Mouse (Mus musculus) heart, embryonic 16.5 days (tissue): ENCODE measurements around the gene Btbd9. TPM values are rescaled to one million over a fixed set of nuclear protein-coding genes. Genes with fewer than 3 reads are reported as not detected.

Experiments used
- ATAC-seq: fragments of 200-750 bp; cut with Nextera tagmentation; replicated peaks from 2 replicates; pipeline ENCODE4 v1.8.0; 2017; ENCODE audit warnings: moderate number of reproducible peaks; ENCODE audit not compliant: insufficient read depth, low FRiP score; ENCODE audit errors: extremely low read depth
- H3K27ac ChIP-seq: fragments of 300-500 bp; sonication (generic); 2 replicates; pipeline ENCODE4 v1.5.1; 2014; ENCODE audit warnings: mild to moderate bottlenecking, low read length, control low read depth, moderate library complexity
- H3K27me3 ChIP-seq: fragments of 300-500 bp; sonication (generic); 2 replicates; pipeline ENCODE4 v1.6.1; 2014; ENCODE audit warnings: low read length, mixed read lengths; ENCODE audit not compliant: control insufficient read depth, insufficient read depth
- H3K36me3 ChIP-seq: fragments of 300-500 bp; sonication (generic); 2 replicates; pipeline ENCODE4 v1.6.1; 2014; ENCODE audit not compliant: control insufficient read depth, insufficient read depth
- H3K4me1 ChIP-seq: fragments of 300-500 bp; sonication (generic); 2 replicates; pipeline ENCODE4 v1.6.1; 2014; ENCODE audit warnings: low read length, mixed read lengths; ENCODE audit not compliant: control insufficient read depth, insufficient read depth
- H3K4me2 ChIP-seq: fragments of 300-500 bp; sonication (generic); 2 replicates; pipeline ENCODE4 v1.6.1; 2014; ENCODE audit warnings: low read depth, mild to moderate bottlenecking, control low read depth, low read length
- H3K4me3 ChIP-seq: fragments of 300-500 bp; sonication (generic); 2 replicates; pipeline ENCODE4 v1.5.1; 2014; ENCODE audit warnings: mild to moderate bottlenecking, control low read depth, low read length
- H3K9ac ChIP-seq: fragments of 300-500 bp; sonication (generic); 2 replicates; pipeline ENCODE4 v1.6.1; 2014; ENCODE audit warnings: low read length, control low read depth
- H3K9me3 ChIP-seq: fragments of 300-500 bp; sonication (generic); replicated peaks from 2 replicates; pipeline ENCODE4 v1.6.1; 2016; ENCODE audit warnings: low read length; ENCODE audit not compliant: control insufficient read depth
- WGBS: fragments of 180-500 bp; shearing (Covaris S2); extraction: QIAGEN DNeasy Blood & Tissue Kit; methylation state at CpG from one replicate; pipeline ENCODE4 v1.1.7; 2014; 5-methylcytosine and 5-hydroxymethylcytosine counted together
- polyA plus RNA-seq: library from polyadenylated mRNA; unstranded; fragments of >200 nt; fragmentation: Nextera tagmentation; extraction: Ambion mirVana; gene quantifications from 2 replicates; pipeline ENCODE4 v1.2.1, GENCODE M21; 2015

The Btbd9 gene
- polyA plus RNA-seq, 1 experiment from 2014 or later, result 38.9 TPM

DNA sequence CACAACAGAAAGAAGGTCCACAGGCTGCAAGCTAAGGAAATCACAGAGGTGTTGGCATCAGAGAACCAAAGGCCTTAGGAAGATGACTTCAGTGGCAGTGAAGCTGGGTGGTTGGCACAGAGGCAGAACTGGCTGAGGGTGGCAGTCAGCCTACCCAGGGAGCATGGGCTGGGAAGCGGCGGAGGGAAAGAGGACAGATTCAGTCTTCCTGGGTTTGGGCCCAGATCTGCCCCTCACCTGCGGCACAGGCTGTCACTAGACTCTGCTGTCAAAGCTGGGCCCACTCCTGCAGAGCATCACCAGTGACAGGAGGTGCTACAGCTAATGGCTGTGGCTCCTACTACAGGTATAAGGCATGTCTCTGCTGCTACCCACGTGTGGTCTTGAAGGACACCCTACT, 333.6 kb downstream of the Btbd9 start:
- Histone ChIP-seq H3K27me3 (no peaks in the 10 kb centered on the region), H3K27ac (no peak overlapping the region), H3K9me3 (no peaks in the 10 kb centered on the region), H3K36me3 (no peaks in the 10 kb centered on the region), H3K9ac (no peak overlapping the region), H3K4me2 (no peak overlapping the region), H3K4me1 (peaks cover 50% of the 10 kb centered on the region), H3K4me3 (no peak overlapping the region)
- ATAC-seq, result no peak
- WGBS, result 87% methylated on average over 4 of the region's 4 CpGs

- 77% methylated on average over 17 of the region's 17 CpGs for WGBS
- Histone ChIP-seq H3K9me3 (no peaks in the 10 kb centered on the region), H3K27me3 (no peaks in the 10 kb centered on the region), H3K4me2 (no peak overlapping the region), H3K27ac (no peak overlapping the region), H3K4me1 (peaks cover 46% of the 10 kb centered on the region), H3K9ac (no peak overlapping the region), H3K4me3 (no peak overlapping the region), H3K36me3 (no peaks in the 10 kb centered on the region)
- no peak for ATAC-seq
Measured at GRCm38 (mm10) chr17:30241720-30242322, 334.5 kb downstream of the Btbd9 start.

GRCm38 (mm10) chr17:30241061-30241460, 335.2 kb downstream of the Btbd9 start:
- peaks cover 45% of the 10 kb centered on the region for H3K4me1 ChIP-seq
- H3K9ac ChIP-seq, result no peak overlapping the region
- ATAC-seq, result no peak
- H3K27me3 ChIP-seq, result no peaks in the 10 kb centered on the region
- no peaks in the 10 kb centered on the region for H3K9me3 ChIP-seq
- no peaks in the 10 kb centered on the region for H3K36me3 ChIP-seq
- H3K27ac ChIP-seq, result no peak overlapping the region
- no peak overlapping the region for H3K4me3 ChIP-seq
- H3K4me2 ChIP-seq, result no peak overlapping the region
- 86% methylated on average over 6 of the region's 6 CpGs for WGBS

DNA sequence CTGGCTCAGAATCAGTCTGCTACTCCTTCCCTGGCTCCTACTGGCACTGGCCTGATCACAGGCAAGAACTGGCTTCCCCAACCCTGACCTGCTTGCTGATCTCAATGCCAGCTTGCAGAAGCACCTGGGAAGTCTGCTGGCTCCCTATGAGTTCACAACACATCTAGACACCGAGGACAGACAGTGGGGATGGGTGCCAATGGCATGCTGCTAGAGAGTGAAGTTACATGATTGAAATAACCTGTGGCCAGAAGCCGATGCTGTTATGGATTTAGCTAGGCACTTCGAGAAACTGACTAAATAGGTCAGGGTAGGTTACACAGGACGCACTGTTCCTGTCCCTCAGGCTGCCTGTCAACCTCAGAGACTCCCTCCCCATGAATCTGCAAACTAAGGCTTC, 335.6 kb downstream of the Btbd9 start:
- no peaks in the 10 kb centered on the region for H3K27me3 ChIP-seq
- H3K4me3 ChIP-seq, result no peak overlapping the region
- WGBS, result 80% methylated on average over 4 of the region's 4 CpGs
- H3K9ac ChIP-seq, result no peak overlapping the region
- no peak overlapping the region for H3K27ac ChIP-seq
- no peak for ATAC-seq
- H3K36me3 ChIP-seq, result no peaks in the 10 kb centered on the region
- peaks cover 41% of the 10 kb centered on the region for H3K4me1 ChIP-seq
- H3K9me3 ChIP-seq, result no peaks in the 10 kb centered on the region
- no peak overlapping the region for H3K4me2 ChIP-seq

DNA sequence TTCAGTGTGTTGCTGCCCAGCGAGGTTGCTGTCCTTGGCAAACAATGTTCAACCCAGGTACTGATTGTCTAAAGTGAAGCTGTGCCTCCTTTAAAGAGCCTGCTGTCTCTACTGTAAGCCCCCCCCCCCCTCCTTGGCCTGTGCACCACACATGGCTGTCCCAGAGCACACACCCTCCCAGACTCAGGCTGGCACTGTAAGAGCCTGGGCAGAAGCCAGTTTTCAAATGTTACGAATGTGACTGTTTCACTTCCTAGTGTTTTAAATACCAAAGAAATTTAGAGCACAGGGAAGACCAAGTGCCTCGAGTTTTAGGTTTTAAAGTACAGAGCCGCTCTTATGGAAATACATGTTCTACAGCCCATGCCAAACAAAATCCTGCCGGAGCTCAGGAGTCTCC, 336.8 kb downstream of the Btbd9 start:
- Histone ChIP-seq H3K4me3 (no peak overlapping the region), H3K4me2 (no peak overlapping the region), H3K4me1 (peaks cover 35% of the 10 kb centered on the region), H3K27ac (peak overlapping the region; percentile 34), H3K27me3 (no peaks in the 10 kb centered on the region), H3K36me3 (no peaks in the 10 kb centered on the region), H3K9ac (no peak overlapping the region), H3K9me3 (no peaks in the 10 kb centered on the region)
- WGBS, result 61% methylated on average over 5 of the region's 5 CpGs
- ATAC-seq, result no peak; the same call in 1 of the 2 replicates

- Histone ChIP-seq H3K27ac (no peak overlapping the region), H3K4me2 (no peak overlapping the region), H3K27me3 (no peaks in the 10 kb centered on the region), H3K4me1 (peaks cover 18% of the 10 kb centered on the region), H3K36me3 (no peaks in the 10 kb centered on the region), H3K9ac (no peak overlapping the region), H3K4me3 (no peak overlapping the region), H3K9me3 (no peaks in the 10 kb centered on the region)
- ATAC-seq, result no peak
- 89% methylated on average over 7 of the region's 7 CpGs for WGBS
Measured at GRCm38 (mm10) chr17:30237600-30237999, 338.7 kb downstream of the Btbd9 start.

DNA sequence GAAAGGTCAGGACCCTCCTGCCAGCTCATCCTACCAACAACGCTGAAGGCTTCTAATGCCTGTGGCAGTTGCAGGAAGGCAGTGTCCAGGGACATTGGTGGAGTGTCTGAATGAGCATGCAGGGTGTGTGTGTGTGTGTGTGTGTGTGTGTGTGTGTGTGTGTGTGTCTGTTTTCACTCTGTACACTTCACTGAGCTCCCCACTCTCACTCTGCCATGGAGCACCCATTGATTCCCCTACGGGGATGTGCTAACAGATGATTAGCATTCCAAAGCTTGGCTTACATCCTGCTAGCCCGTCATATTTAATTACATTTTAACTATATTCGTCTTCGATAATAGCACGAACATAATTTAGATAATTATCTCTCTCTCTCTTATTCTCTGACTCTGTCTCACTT, 339.7 kb downstream of the Btbd9 start:
- H3K27me3 ChIP-seq, result no peaks in the 10 kb centered on the region
- H3K9me3 ChIP-seq, result no peaks in the 10 kb centered on the region
- no peak overlapping the region for H3K27ac ChIP-seq
- no peaks in the 10 kb centered on the region for H3K36me3 ChIP-seq
- H3K4me2 ChIP-seq, result no peak overlapping the region
- 80% methylated on average over 6 of the region's 6 CpGs for WGBS
- no peak overlapping the region for H3K9ac ChIP-seq
- H3K4me1 ChIP-seq, result peaks cover 16% of the 10 kb centered on the region
- H3K4me3 ChIP-seq, result no peak overlapping the region
- ATAC-seq, result no peak

GRCm38 (mm10) chr17:30235380-30235779, 340.9 kb downstream of the Btbd9 start:
- Histone ChIP-seq H3K36me3 (no peaks in the 10 kb centered on the region), H3K27me3 (no peaks in the 10 kb centered on the region), H3K4me3 (no peak overlapping the region), H3K4me2 (no peak overlapping the region), H3K9me3 (no peaks in the 10 kb centered on the region), H3K27ac (no peak overlapping the region), H3K4me1 (peaks cover 15% of the 10 kb centered on the region), H3K9ac (no peak overlapping the region)
- WGBS, result 31% methylated on average over 4 of the region's 4 CpGs
- peak; percentile 45; the same call in 1 of the 2 replicates for ATAC-seq

- no peak for ATAC-seq
- H3K27me3 ChIP-seq, result no peaks in the 10 kb centered on the region
- H3K9ac ChIP-seq, result no peak overlapping the region
- H3K36me3 ChIP-seq, result no peaks in the 10 kb centered on the region
- H3K4me3 ChIP-seq, result no peak overlapping the region
- H3K27ac ChIP-seq, result no peak overlapping the region
- peaks cover 10% of the 10 kb centered on the region for H3K4me1 ChIP-seq
- no peak overlapping the region for H3K4me2 ChIP-seq
- WGBS, result 57% methylated on average over 4 of the region's 4 CpGs
- H3K9me3 ChIP-seq, result no peaks in the 10 kb centered on the region
Measured at GRCm38 (mm10) chr17:30232698-30233097, 343.6 kb downstream of the Btbd9 start.
